Mouse (Mus musculus) neural tube, embryonic 11.5 days (tissue): ENCODE results near the gene Nars2. TPM values are rescaled to one million over a fixed set of nuclear protein-coding genes. Genes with fewer than 3 reads are reported as not detected.

ENCODE experiments used
- ATAC-seq: fragments of 200-750 bp; cut with Nextera tagmentation; 2 replicates; pipeline ENCODE4 v1.8.0; 2017; ENCODE audit warnings: moderate number of reproducible peaks, mild to moderate bottlenecking, moderate TSS enrichment, moderate library complexity; ENCODE audit not compliant: insufficient read depth, low FRiP score, low TSS enrichment
- DNase-seq: peaks from one replicate; pipeline ENCODE4 v3.0.0-alpha.2; 2015; ENCODE audit warnings: low spot score
- H3K27ac ChIP-seq: fragments of 300-500 bp; sonication (generic); 2 replicates; pipeline ENCODE4 v1.5.1; 2014; ENCODE audit warnings: low read depth, mild to moderate bottlenecking, low read length
- H3K27me3 ChIP-seq: fragments of 300-500 bp; sonication (generic); 2 replicates; pipeline ENCODE4 v1.6.1; 2014; ENCODE audit warnings: mild to moderate bottlenecking, low read length, mixed read lengths; ENCODE audit not compliant: control insufficient read depth, insufficient read depth
- H3K36me3 ChIP-seq: fragments of 300-500 bp; sonication (generic); 2 replicates; pipeline ENCODE4 v1.6.1; 2014; ENCODE audit warnings: mild to moderate bottlenecking, low read length, moderate library complexity, mixed read lengths; ENCODE audit not compliant: control insufficient read depth, insufficient read depth
- H3K4me1 ChIP-seq: fragments of 300-500 bp; sonication (generic); 2 replicates; pipeline ENCODE4 v1.6.1; 2014; ENCODE audit warnings: low read length, mixed read lengths; ENCODE audit not compliant: control insufficient read depth, insufficient read depth
- H3K4me2 ChIP-seq: fragments of 300-500 bp; sonication (generic); 2 replicates; pipeline ENCODE4 v1.6.1; 2014; ENCODE audit warnings: low read depth, mild to moderate bottlenecking, moderate library complexity
- H3K4me3 ChIP-seq: fragments of 300-500 bp; sonication (generic); 2 replicates; pipeline ENCODE4 v1.5.1; 2014; ENCODE audit warnings: low read depth, low read length
- H3K9ac ChIP-seq: fragments of 300-500 bp; sonication (generic); 2 replicates; pipeline ENCODE4 v1.6.1; 2014; ENCODE audit warnings: mild to moderate bottlenecking, low read length
- H3K9me3 ChIP-seq: fragments of 300-500 bp; sonication (generic); 2 replicates; pipeline ENCODE4 v1.6.1; 2016; ENCODE audit warnings: low read length; ENCODE audit not compliant: control insufficient read depth
- WGBS: fragments of 180-500 bp; shearing (Covaris S2); extraction: QIAGEN DNeasy Blood & Tissue Kit; methylation state at CpG from one replicate; pipeline ENCODE4 v1.1.7; 2014; 5-methylcytosine and 5-hydroxymethylcytosine counted together
- polyA plus RNA-seq: library from polyadenylated mRNA; unstranded; fragments of >200 nt; fragmentation: Nextera tagmentation; extraction: Ambion mirVana; gene quantifications from 2 replicates; pipeline ENCODE4 v1.2.1, GENCODE M21; 2014

Gene Nars2
- polyA plus RNA-seq, 1 experiment from 2014 or later, result 23.8 TPM

GRCm38 (mm10) chr7:96981366-96981765 lies 30.1 kb downstream of the Nars2 start:
- no peak overlapping the region for H3K4me3 ChIP-seq
- no peaks in the 10 kb centered on the region for H3K9me3 ChIP-seq
- ATAC-seq (no peak), DNase-seq (no peak)
- H3K9ac ChIP-seq, result no peak overlapping the region
- H3K4me1 ChIP-seq, result peaks cover 9% of the 10 kb centered on the region; the same call in 1 of the 2 replicates
- no peaks in the 10 kb centered on the region for H3K27me3 ChIP-seq
- WGBS, result 89% methylated on average over 2 of the region's 2 CpGs
- H3K36me3 ChIP-seq, result no peaks in the 10 kb centered on the region
- H3K27ac ChIP-seq, result no peak overlapping the region
- H3K4me2 ChIP-seq, result no peak overlapping the region

GRCm38 (mm10) chr7:96983660-96984347 lies 32.5 kb downstream of the Nars2 start:
- peak; percentile 43 for ATAC-seq

GRCm38 (mm10) chr7:96985798-96986197 lies 34.5 kb downstream of the Nars2 start:
- DNase-seq, result peak; percentile 34
- H3K27ac ChIP-seq, result no peak overlapping the region

More at GRCm38 (mm10) chr7:96983660-96984347, 32.5 kb downstream of the Nars2 start:
- 29% methylated on average over 7 of the region's 7 CpGs for WGBS
- Histone ChIP-seq H3K27ac (no peak overlapping the region), H3K36me3 (no peaks in the 10 kb centered on the region), H3K4me1 (peaks cover 12% of the 10 kb centered on the region; the same call in 1 of the 2 replicates), H3K4me3 (no peak overlapping the region), H3K9ac (no peak overlapping the region), H3K4me2 (no peak overlapping the region), H3K9me3 (no peaks in the 10 kb centered on the region), H3K27me3 (no peaks in the 10 kb centered on the region)
- DNase-seq, result peak; percentile 29

DNA sequence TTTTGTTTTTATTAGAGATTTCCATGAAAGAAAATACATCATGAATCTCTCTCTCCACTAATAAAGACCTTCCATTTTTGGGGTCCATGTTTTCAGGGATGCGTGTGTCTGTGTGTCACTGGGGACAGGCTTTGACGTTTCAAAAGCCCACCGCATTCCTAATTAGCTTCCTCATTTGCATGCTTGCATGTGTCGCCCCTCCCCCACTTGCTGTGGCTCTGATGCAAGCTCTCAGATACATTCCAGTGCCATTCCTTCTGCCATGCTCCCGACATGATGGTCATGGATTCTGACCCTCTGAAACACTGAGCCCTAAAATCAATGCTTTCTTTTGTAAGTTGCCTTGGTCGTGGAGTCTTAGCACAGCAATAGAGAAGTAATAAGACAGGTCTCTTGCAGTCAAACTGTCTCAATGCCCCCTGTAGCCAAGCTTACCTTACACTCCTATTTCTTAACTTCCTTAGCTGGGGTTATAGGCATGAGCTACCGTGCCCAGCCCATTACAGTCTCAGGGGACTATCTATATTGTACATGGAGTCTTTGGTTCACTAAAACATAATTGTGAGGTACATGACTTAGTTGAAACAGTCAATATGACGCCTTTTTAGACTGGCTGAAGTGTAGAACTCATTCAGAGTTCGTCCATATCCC lies 35.6 kb downstream of the Nars2 start:
- no peak overlapping the region for H3K4me3 ChIP-seq
- peaks cover 12% of the 10 kb centered on the region; the same call in 1 of the 2 replicates for H3K4me1 ChIP-seq
- no peak overlapping the region for H3K27ac ChIP-seq
- no peaks in the 10 kb centered on the region for H3K36me3 ChIP-seq
- no peaks in the 10 kb centered on the region for H3K9me3 ChIP-seq
- H3K4me2 ChIP-seq, result no peak overlapping the region
- peak; percentile 38 for DNase-seq
- H3K9ac ChIP-seq, result no peak overlapping the region
- ATAC-seq, result no peak
- 43% methylated on average over 9 of the region's 9 CpGs for WGBS
- H3K27me3 ChIP-seq, result no peaks in the 10 kb centered on the region

More at GRCm38 (mm10) chr7:96985798-96986197, 34.5 kb downstream of the Nars2 start:
- no peaks in the 10 kb centered on the region for H3K9me3 ChIP-seq
- H3K4me2 ChIP-seq, result no peak overlapping the region
- H3K9ac ChIP-seq, result no peak overlapping the region
- H3K4me1 ChIP-seq, result peaks cover 12% of the 10 kb centered on the region; the same call in 1 of the 2 replicates
- no peaks in the 10 kb centered on the region for H3K27me3 ChIP-seq
- WGBS, result 33% methylated on average over 8 of the region's 8 CpGs
- ATAC-seq, result no peak
- no peaks in the 10 kb centered on the region for H3K36me3 ChIP-seq
- H3K4me3 ChIP-seq, result no peak overlapping the region

DNA sequence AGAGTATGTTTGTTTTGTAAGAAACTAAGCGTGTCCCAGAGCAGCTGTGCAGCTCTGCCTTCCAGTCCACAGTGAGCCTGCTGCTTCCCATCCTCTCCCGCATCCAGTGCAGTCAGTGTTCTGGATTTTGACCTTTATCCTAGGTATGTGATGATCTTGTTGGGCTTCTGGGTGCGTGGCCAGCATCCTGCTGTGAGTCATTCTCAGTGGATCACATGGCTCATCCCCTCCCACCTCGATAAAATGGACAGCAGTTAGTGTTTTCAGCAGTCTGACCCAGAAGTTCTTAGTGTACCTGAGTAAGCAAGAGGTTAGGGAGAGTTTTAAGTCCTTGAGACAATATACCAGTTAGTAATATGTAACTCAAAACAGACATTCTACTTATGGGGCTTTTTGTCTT lies 36.4 kb downstream of the Nars2 start:
- Histone ChIP-seq H3K27ac (no peak overlapping the region), H3K9ac (no peak overlapping the region), H3K4me3 (no peak overlapping the region), H3K27me3 (no peaks in the 10 kb centered on the region), H3K36me3 (no peaks in the 10 kb centered on the region), H3K4me1 (peaks cover 12% of the 10 kb centered on the region; the same call in 1 of the 2 replicates), H3K9me3 (no peaks in the 10 kb centered on the region), H3K4me2 (no peak overlapping the region)
- ATAC-seq, result no peak
- DNase-seq, result no peak
- WGBS, result 61% methylated on average over 4 of the region's 4 CpGs

GRCm38 (mm10) chr7:97012956-97013355 lies 61.7 kb downstream of the Nars2 start:
- no peaks in the 10 kb centered on the region for H3K36me3 ChIP-seq
- no peaks in the 10 kb centered on the region for H3K4me1 ChIP-seq
- no peak overlapping the region for H3K27ac ChIP-seq
- ATAC-seq, result no peak
- H3K4me2 ChIP-seq, result no peak overlapping the region
- 88% methylated on average over 3 of the region's 3 CpGs for WGBS
- H3K9me3 ChIP-seq, result no peaks in the 10 kb centered on the region
- H3K4me3 ChIP-seq, result no peak overlapping the region
- H3K9ac ChIP-seq, result no peak overlapping the region
- H3K27me3 ChIP-seq, result no peaks in the 10 kb centered on the region
- DNase-seq, result no peak

GRCm38 (mm10) chr7:97018005-97018404 lies 66.7 kb downstream of the Nars2 start:
- H3K4me1 ChIP-seq, result no peaks in the 10 kb centered on the region
- no peak overlapping the region for H3K27ac ChIP-seq
- no peaks in the 10 kb centered on the region for H3K36me3 ChIP-seq
- H3K27me3 ChIP-seq, result no peaks in the 10 kb centered on the region
- no peak for ATAC-seq
- no peak overlapping the region for H3K4me2 ChIP-seq
- no peak overlapping the region for H3K4me3 ChIP-seq
- no peaks in the 10 kb centered on the region for H3K9me3 ChIP-seq
- H3K9ac ChIP-seq, result no peak overlapping the region
- 81% methylated on average over 4 of the region's 4 CpGs for WGBS
- no peak for DNase-seq

- no peak for ATAC-seq
- no peak overlapping the region for H3K27ac ChIP-seq
- H3K4me3 ChIP-seq, result no peak overlapping the region
- H3K9ac ChIP-seq, result no peak overlapping the region
- H3K36me3 ChIP-seq, result no peaks in the 10 kb centered on the region
- no peaks in the 10 kb centered on the region for H3K4me1 ChIP-seq
- WGBS, result 83% methylated on average over 3 of the region's 3 CpGs
- no peaks in the 10 kb centered on the region for H3K9me3 ChIP-seq
- no peaks in the 10 kb centered on the region for H3K27me3 ChIP-seq
- H3K4me2 ChIP-seq, result no peak overlapping the region
- DNase-seq, result no peak
These were observed 67.1 kb downstream of the Nars2 start for GRCm38 (mm10) chr7:97018418-97018817.

DNA sequence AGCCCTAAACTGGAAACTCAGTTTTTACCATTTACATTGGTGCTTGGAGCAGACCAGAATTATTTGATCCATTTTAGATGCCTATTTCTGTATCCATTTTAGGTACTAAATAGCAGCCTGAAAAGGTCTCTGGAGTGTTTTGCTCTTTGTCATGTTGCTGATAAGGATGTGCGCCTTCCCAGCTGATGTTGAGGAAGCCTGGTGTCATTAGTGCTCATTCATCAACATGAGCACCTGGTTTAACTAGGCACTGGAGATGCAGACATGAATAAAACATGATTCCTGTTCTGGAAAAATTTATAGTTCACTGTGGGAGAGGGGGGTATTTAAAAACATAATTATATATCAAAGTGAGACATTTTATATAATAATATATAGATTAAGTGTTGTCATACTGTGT lies 68.0 kb downstream of the Nars2 start:
- no peaks in the 10 kb centered on the region for H3K4me1 ChIP-seq
- no peak overlapping the region for H3K9ac ChIP-seq
- H3K27me3 ChIP-seq, result no peaks in the 10 kb centered on the region
- peak; percentile 11 for DNase-seq
- H3K9me3 ChIP-seq, result no peaks in the 10 kb centered on the region
- no peak overlapping the region for H3K27ac ChIP-seq
- H3K4me2 ChIP-seq, result no peak overlapping the region
- 0 out of 2 replicates have a peak, but pooled peaks have one; percentile 48 for ATAC-seq
- 74% methylated on average over 1 of the region's 1 CpGs for WGBS
- H3K4me3 ChIP-seq, result no peak overlapping the region
- no peaks in the 10 kb centered on the region for H3K36me3 ChIP-seq
